Mouse (Mus musculus): ENCODE results near the gene Pde1c. TPM values are rescaled to one million over a fixed set of nuclear protein-coding genes. Genes with fewer than 3 reads are reported as not detected.

The Pde1c gene
- polyA plus RNA-seq, 1 experiment from 2014 or later, result 13.5 TPM

DNA sequence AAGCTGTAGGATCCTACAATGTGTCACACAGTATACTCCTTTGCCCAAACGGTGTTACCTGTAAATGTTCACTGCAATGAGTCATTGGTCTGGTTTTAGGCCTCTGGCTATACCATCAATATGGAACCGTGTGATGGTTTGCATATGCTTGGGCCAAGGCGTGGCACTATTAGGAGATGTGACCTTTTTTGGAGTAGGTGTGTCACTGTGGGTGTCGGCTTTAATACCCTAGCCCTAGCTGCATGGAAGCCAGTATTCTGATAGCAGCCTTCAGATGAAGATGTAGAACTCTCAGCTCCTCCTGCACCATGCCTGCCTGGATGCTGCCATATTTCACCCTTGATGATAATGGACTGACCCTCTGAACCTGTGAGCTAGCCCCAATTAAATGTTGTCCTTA is 304.4 kb downstream of the Pde1c start:
- no peak for ATAC-seq (ENCODE audit: low read depth)
- Histone ChIP-seq H3K9ac (replicated peaks; ENCODE audit: low read depth, low read length) (no peak overlapping the region), H3K4me1 (ENCODE audit: control insufficient read depth, insufficient read depth, low read length) (no peaks in the 10 kb centered on the region), H3K27ac (ENCODE audit: low read depth, low read length) (no peak overlapping the region), H3K36me3 (ENCODE audit: control insufficient read depth, insufficient read depth, low read length) (no peaks in the 10 kb centered on the region), H3K4me2 (ENCODE audit: low read depth, low read length) (no peak overlapping the region), H3K4me3 (ENCODE audit: low read depth, low read length) (no peak overlapping the region), H3K27me3 (ENCODE audit: control insufficient read depth, insufficient read depth, low read length) (no peaks in the 10 kb centered on the region), H3K9me3 (ENCODE audit: control insufficient read depth, low read length) (no peaks in the 10 kb centered on the region)
- 92% methylated on average over 4 of the region's 4 CpGs for WGBS

DNA sequence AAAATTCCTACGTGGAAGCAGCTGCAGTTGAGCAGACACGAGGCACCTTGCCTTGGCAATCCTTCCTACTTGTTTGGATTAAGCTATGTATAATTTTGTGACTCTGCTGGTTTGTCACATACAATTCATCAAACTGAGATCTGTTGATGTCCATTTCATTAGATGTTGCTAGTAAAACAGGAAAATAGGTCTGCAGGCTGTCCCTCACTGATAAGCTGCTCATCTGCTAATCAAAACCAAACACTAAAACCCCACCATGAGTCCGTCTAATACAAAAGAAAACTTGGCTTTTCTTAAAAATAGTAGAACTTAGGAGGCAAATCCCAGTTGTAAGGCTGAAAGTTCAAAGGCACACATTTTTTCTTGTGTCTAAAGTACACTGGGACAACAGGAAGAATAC is 308.8 kb downstream of the Pde1c start:
- no peak overlapping the region for H3K27ac ChIP-seq (ENCODE audit: low read depth, low read length)
- H3K36me3 ChIP-seq (ENCODE audit: control insufficient read depth, insufficient read depth, low read length), result no peaks in the 10 kb centered on the region
- H3K9me3 ChIP-seq (ENCODE audit: control insufficient read depth, low read length), result no peaks in the 10 kb centered on the region
- H3K4me3 ChIP-seq (ENCODE audit: low read depth, low read length), result no peak overlapping the region
- no peaks in the 10 kb centered on the region for H3K4me1 ChIP-seq (ENCODE audit: control insufficient read depth, insufficient read depth, low read length)
- ATAC-seq (ENCODE audit: low read depth), result no peak
- no peaks in the 10 kb centered on the region for H3K27me3 ChIP-seq (ENCODE audit: control insufficient read depth, insufficient read depth, low read length)
- 89% methylated on average over 3 of the region's 3 CpGs for whole genome bisulfite sequencing
- H3K9ac ChIP-seq (replicated peaks; ENCODE audit: low read depth, low read length), result no peak overlapping the region
- no peak overlapping the region for H3K4me2 ChIP-seq (ENCODE audit: low read depth, low read length)

DNA sequence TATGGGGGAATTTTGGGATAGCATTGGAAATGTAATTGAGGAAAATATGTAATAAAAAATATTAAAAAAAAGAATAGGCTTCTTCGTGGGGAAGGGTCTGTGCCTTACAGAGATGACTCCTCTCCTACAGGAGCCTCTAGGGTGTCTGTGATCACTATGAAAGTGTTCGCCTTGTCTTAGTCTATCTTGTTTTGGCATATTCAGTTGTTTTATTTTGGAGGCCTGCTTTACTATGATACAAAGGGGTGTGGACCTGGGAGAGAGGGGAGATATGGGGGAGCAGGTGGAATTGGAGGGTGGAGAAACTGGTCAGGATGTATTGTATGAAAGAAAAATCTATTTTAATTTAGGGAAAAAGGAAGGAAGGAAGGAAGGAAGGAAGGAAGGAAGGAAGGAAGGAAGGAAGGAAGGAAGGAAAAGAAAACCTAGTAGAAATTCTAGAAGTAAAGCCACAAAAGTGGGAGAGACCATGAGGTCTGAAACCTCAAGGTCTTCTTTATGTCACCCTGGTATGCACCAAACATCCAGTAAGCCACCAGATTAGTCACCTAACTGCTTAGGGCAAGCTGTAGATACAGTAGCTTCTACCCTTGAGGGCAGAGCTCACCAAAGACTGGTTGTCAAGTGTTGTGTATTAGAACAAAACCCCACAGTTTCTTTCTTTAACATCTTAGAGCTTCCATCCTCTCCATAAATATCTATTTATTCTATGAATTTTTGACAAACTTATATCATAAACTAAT is 311.2 kb downstream of the Pde1c start:
- no peak overlapping the region for H3K27ac ChIP-seq (ENCODE audit: low read depth, low read length)
- no peak overlapping the region for H3K4me2 ChIP-seq (ENCODE audit: low read depth, low read length)
- H3K36me3 ChIP-seq (ENCODE audit: control insufficient read depth, insufficient read depth, low read length), result no peaks in the 10 kb centered on the region
- no peak overlapping the region for H3K4me3 ChIP-seq (ENCODE audit: low read depth, low read length)
- no peaks in the 10 kb centered on the region for H3K4me1 ChIP-seq (ENCODE audit: control insufficient read depth, insufficient read depth, low read length)
- WGBS, result 89% methylated on average over 2 of the region's 2 CpGs
- ATAC-seq (ENCODE audit: low read depth), result no peak
- H3K9me3 ChIP-seq (ENCODE audit: control insufficient read depth, low read length), result no peaks in the 10 kb centered on the region
- H3K9ac ChIP-seq (replicated peaks; ENCODE audit: low read depth, low read length), result no peak overlapping the region
- H3K27me3 ChIP-seq (ENCODE audit: control insufficient read depth, insufficient read depth, low read length), result no peaks in the 10 kb centered on the region

DNA sequence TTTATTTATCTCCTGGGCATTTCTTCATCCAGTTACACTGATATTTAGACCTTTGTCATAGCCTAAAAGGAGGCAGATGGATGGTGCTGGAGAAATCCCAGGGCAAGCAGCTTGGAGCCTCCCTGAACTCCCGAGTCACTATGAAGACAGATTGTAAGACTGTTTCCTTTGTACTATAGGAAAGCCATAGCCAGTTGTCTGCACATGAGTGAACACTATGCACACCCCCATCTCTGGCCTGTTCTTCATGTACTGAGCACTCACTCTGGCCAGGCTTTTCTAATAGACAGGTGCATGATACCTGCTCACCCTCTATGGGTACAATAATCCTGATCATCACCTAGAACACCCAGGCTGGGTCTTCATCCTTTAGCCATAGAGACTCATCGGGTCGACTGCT is 318.8 kb downstream of the Pde1c start:
- Histone ChIP-seq H3K4me2 (ENCODE audit: low read depth, low read length) (no peak overlapping the region), H3K27ac (ENCODE audit: low read depth, low read length) (no peak overlapping the region), H3K4me3 (ENCODE audit: low read depth, low read length) (no peak overlapping the region), H3K9me3 (ENCODE audit: control insufficient read depth, low read length) (no peaks in the 10 kb centered on the region), H3K4me1 (ENCODE audit: control insufficient read depth, insufficient read depth, low read length) (no peaks in the 10 kb centered on the region), H3K36me3 (ENCODE audit: control insufficient read depth, insufficient read depth, low read length) (no peaks in the 10 kb centered on the region), H3K9ac (replicated peaks; ENCODE audit: low read depth, low read length) (no peak overlapping the region), H3K27me3 (ENCODE audit: control insufficient read depth, insufficient read depth, low read length) (no peaks in the 10 kb centered on the region)
- 89% methylated on average over 3 of the region's 3 CpGs for WGBS
- no peak for ATAC-seq (ENCODE audit: low read depth)

DNA sequence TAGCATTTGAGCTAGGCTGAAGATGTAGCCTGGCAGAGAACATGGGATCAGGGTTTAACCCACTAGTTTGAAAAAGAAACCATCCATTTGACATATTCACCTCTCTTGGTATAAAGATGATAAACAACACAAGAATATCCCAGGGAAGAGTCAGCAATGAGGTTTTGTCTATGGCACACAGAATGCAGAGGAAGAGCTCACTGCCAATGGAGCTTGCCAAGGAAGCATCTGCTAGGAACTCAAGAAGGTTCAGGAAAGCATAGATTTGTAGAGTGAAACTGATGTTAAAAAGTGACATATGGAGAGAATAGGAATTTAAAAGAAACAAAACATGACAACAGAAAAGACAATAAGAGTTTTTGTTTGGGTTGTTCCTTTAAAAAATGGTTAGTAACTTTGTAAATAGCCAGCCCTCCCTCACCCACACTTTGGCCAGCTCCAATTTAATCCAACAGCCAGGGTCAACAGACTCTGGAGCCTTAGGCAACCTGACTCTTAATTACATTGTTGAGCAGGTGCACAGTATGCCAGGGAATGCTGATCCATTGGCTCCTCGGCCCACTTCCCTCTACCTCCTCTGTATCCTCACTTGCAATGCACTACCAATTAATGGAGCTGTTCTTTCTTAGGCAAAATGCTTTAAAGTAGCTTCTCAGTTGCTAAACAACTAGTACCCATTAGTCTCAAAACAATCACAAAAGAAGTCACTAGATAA is 377.3 kb downstream of the Pde1c start:
- 69% methylated on average over 1 of the region's 1 CpGs for WGBS
- H3K36me3 ChIP-seq (ENCODE audit: control insufficient read depth, insufficient read depth, low read length), result no peaks in the 10 kb centered on the region
- no peak for ATAC-seq (ENCODE audit: low read depth)
- H3K27me3 ChIP-seq (ENCODE audit: control insufficient read depth, insufficient read depth, low read length), result no peaks in the 10 kb centered on the region
- H3K9me3 ChIP-seq (ENCODE audit: control insufficient read depth, low read length), result no peaks in the 10 kb centered on the region
- no peak overlapping the region for H3K4me3 ChIP-seq (ENCODE audit: low read depth, low read length)
- H3K4me2 ChIP-seq (ENCODE audit: low read depth, low read length), result no peak overlapping the region
- no peak overlapping the region for H3K9ac ChIP-seq (replicated peaks; ENCODE audit: low read depth, low read length)
- H3K4me1 ChIP-seq (ENCODE audit: control insufficient read depth, insufficient read depth, low read length), result no peaks in the 10 kb centered on the region
- no peak overlapping the region for H3K27ac ChIP-seq (ENCODE audit: low read depth, low read length)

DNA sequence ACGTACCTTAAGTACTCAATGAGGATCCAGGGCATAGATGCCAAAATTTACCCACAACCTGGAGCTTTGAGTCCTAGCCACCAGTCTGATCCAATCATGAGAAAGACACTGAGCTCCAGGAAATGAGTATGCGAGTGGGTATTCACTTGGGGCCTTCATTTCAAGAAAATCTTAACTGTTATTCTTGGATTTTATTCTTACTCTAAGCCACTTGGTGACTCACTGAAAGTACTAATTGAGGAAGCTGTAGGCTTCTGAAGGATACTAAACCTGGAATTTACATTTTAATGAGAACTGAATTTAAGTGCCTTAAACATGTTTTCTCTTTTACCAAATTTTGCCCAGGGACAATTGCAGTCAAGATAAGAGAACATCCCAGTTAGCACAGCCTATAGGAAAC is 392.4 kb downstream of the Pde1c start:
- no peak for ATAC-seq (ENCODE audit: low read depth)
- no peaks in the 10 kb centered on the region for H3K9me3 ChIP-seq (ENCODE audit: control insufficient read depth, low read length)
- H3K9ac ChIP-seq (replicated peaks; ENCODE audit: low read depth, low read length), result no peak overlapping the region
- H3K27me3 ChIP-seq (ENCODE audit: control insufficient read depth, insufficient read depth, low read length), result no peaks in the 10 kb centered on the region
- H3K36me3 ChIP-seq (ENCODE audit: control insufficient read depth, insufficient read depth, low read length), result no peaks in the 10 kb centered on the region
- 87% methylated on average over 2 of the region's 2 CpGs for WGBS
- H3K4me2 ChIP-seq (ENCODE audit: low read depth, low read length), result no peak overlapping the region
- H3K4me1 ChIP-seq (ENCODE audit: control insufficient read depth, insufficient read depth, low read length), result no peaks in the 10 kb centered on the region
- H3K4me3 ChIP-seq (ENCODE audit: low read depth, low read length), result no peak overlapping the region
- no peak overlapping the region for H3K27ac ChIP-seq (ENCODE audit: low read depth, low read length)

DNA sequence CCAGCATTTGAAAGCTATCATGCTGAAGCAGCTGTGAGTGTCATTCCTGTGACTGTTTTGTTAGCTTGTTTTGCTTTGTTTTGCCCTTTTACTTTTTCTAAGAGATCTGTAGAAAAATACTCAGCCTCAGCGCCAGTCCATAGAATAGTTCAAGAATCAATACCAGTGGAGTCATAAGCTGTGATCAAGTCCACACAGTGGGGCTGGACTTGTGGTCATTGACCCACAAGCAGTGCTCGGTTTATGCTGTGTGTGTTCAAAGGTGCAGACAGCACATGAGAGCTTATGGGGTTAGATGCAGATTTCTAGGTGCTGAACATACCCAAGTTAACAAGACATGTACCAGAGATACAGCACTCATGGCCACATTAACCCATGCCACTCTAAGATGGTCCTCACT is 396.7 kb downstream of the Pde1c start:
- Histone ChIP-seq H3K4me3 (ENCODE audit: low read depth, low read length) (no peak overlapping the region), H3K36me3 (ENCODE audit: control insufficient read depth, insufficient read depth, low read length) (no peaks in the 10 kb centered on the region), H3K27ac (ENCODE audit: low read depth, low read length) (no peak overlapping the region), H3K4me2 (ENCODE audit: low read depth, low read length) (no peak overlapping the region), H3K4me1 (ENCODE audit: control insufficient read depth, insufficient read depth, low read length) (no peaks in the 10 kb centered on the region), H3K27me3 (ENCODE audit: control insufficient read depth, insufficient read depth, low read length) (no peaks in the 10 kb centered on the region), H3K9me3 (ENCODE audit: control insufficient read depth, low read length) (no peaks in the 10 kb centered on the region), H3K9ac (replicated peaks; ENCODE audit: low read depth, low read length) (no peak overlapping the region)
- no peak for ATAC-seq (ENCODE audit: low read depth)
- WGBS, result 85% methylated on average over 2 of the region's 2 CpGs

DNA sequence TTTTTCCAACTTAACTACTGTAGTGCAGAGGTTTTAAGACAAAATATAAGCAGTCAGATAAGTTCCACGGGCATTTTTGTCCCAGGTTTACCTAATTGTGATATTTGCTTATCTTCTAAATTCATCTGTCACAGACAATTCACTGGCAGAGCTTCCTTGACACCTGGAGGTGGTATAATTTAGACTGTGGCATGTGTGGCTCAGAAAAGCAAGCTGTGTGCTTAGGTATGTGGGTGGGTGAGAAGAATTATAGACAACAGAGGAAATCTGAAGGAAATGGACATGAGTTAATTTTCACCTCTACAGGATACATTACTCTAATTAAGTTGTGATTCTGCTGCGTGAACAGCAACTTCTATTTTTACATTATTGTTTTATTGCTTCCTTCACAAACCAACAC is 400.2 kb downstream of the Pde1c start:
- WGBS, result 73% methylated on average over 2 of the region's 2 CpGs
- Histone ChIP-seq H3K4me2 (ENCODE audit: low read depth, low read length) (no peak overlapping the region), H3K36me3 (ENCODE audit: control insufficient read depth, insufficient read depth, low read length) (no peaks in the 10 kb centered on the region), H3K4me3 (ENCODE audit: low read depth, low read length) (no peak overlapping the region), H3K27me3 (ENCODE audit: control insufficient read depth, insufficient read depth, low read length) (no peaks in the 10 kb centered on the region), H3K4me1 (ENCODE audit: control insufficient read depth, insufficient read depth, low read length) (no peaks in the 10 kb centered on the region), H3K9me3 (ENCODE audit: control insufficient read depth, low read length) (no peaks in the 10 kb centered on the region), H3K9ac (replicated peaks; ENCODE audit: low read depth, low read length) (no peak overlapping the region), H3K27ac (ENCODE audit: low read depth, low read length) (no peak overlapping the region)
- no peak for ATAC-seq (ENCODE audit: low read depth)

DNA sequence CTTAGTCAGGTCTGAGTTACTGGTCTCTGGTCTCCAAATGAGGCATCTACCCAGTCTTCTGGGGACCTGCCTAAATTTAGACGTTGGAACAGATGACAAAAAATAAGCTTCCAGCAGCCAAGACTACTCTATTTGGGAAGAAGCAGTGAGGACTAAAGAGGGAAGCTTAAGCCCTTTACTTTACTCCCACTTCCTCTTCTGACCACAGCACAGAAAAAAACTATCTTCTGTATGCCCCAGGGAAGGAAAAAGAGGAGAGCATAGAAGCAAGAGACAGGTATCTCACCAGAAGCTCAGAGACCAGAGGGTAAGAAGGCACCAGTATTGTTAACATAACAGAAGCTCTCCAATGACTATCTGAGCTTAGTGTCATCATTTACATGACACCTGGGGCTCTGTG is 410.7 kb downstream of the Pde1c start:
- Histone ChIP-seq H3K27ac (ENCODE audit: low read depth, low read length) (no peak overlapping the region), H3K9ac (replicated peaks; ENCODE audit: low read depth, low read length) (no peak overlapping the region), H3K4me3 (ENCODE audit: low read depth, low read length) (no peak overlapping the region), H3K4me2 (ENCODE audit: low read depth, low read length) (no peak overlapping the region), H3K4me1 (ENCODE audit: control insufficient read depth, insufficient read depth, low read length) (no peaks in the 10 kb centered on the region), H3K9me3 (ENCODE audit: control insufficient read depth, low read length) (no peaks in the 10 kb centered on the region), H3K36me3 (ENCODE audit: control insufficient read depth, insufficient read depth, low read length) (no peaks in the 10 kb centered on the region), H3K27me3 (ENCODE audit: control insufficient read depth, insufficient read depth, low read length) (no peaks in the 10 kb centered on the region)
- 69% methylated on average over 1 of the region's 1 CpGs for WGBS
- ATAC-seq (ENCODE audit: low read depth), result no peak

Data from neural tube, embryonic 14.5 days (tissue).